Mouse (Mus musculus): ENCODE data around the gene Vmn2r49.
"Not testable (repeated sequence)": the region's sequence is repeated elsewhere in the genome, so short reads cannot be mapped to it uniquely, and the experiment has no call there.

- not testable (repeated sequence) for TF ChIP-seq TCF3 (IDR thresholded peaks at IDR 0.05; ENCODE audit: insufficient read length, low read depth); MAX (IDR thresholded peaks at IDR 0.05; ENCODE audit: low read depth); POLR2A (IDR thresholded peaks at IDR 0.05; ENCODE audit: insufficient read length, low read depth); USF1 (IDR thresholded peaks at IDR 0.05; ENCODE audit: low read depth); SRF (IDR thresholded peaks at IDR 0.05; ENCODE audit: control insufficient read depth, insufficient read length, low read depth); TCF12 (IDR thresholded peaks at IDR 0.05; ENCODE audit: insufficient read depth, poor library complexity, severe bottlenecking); POLR2AphosphoS2 (IDR thresholded peaks at IDR 0.05; ENCODE audit: insufficient read length, low read depth); MYOD1 (IDR thresholded peaks at IDR 0.05; ENCODE audit: control insufficient read depth in 1 of 3, insufficient read length in 2 of 3, low read depth in 2 of 3); E2F4 (IDR thresholded peaks at IDR 0.05; ENCODE audit: insufficient read depth)
Observed at GRCm38 (mm10) chr7:9953485-9953884, 38.6 kb downstream of the Vmn2r49 start, which contains the start of gene Vmn2r48.

Data from myocyte (in vitro differentiated cells).